Mouse (Mus musculus) megakaryocyte, embryonic 14.5 days (primary cell): ENCODE data around the gene Taar1.

Experiments
- FLI1 ChIP-seq: IDR thresholded peaks from 2 replicates; pipeline ENCODE4 v1.6.1; 2012; ENCODE audit warnings: low read length, inconsistent platforms, mixed read lengths
- GATA1 ChIP-seq: IDR thresholded peaks from 3 replicates; pipeline ENCODE4 v1.6.1; 2012; ENCODE audit warnings: mixed read lengths, low read length, inconsistent platforms, borderline replicate concordance

DNA sequence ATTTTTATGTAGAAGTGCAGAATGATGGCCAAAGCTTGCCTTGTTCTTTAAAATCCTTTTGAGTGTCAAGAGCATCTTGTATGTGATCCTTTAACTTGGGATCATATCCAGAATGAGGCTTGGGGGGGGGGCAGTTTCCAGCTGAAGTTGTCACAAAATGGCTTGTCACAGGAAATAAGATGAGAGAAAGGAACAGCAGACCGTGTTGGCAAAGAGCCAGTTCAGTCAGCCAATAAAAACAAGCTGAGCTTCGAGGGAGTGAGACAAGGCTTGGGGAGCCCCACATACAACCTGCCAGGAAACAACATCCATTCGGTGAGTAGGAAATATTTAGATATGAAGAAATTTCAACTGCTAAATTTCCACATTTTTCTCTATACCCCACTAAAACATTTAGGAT, 43.3 kb downstream of the Taar1 start:
- TF ChIP-seq GATA1 (no peak), FLI1 (no peak)
